Mouse (Mus musculus): Measurements from ENCODE around the gene Rbms2.
A peak's percentile ranks its signal among the peaks of the same experiment; 100 is the strongest.
"Not testable (repeated sequence)": the region's sequence is repeated elsewhere in the genome, so short reads cannot be mapped to it uniquely, and the experiment has no call there.

Rbms2 gene

DNA sequence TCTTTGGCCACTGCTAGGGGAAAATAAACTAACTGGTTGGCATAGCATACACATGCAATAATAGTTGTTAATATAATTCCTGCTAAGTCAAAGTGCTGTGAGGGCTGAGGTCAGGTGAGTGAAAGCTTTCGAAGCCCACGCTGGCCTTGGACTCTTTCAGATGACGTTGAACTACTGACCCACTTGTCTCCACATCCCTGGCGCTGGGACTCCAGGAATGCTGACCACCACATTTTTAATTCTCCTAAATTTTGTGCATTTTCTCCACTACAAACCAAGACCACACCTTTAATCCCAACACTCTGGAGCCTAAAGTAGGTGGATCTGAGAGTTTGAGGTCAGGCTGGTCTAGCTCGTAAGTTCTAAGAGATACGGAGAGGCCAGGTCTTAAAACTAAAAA is 13.0 kb upstream of the Rbms2 start:
- no peak for DNase-seq (ENCODE audit: extremely low read depth, low read depth, low spot score)

- not testable (repeated sequence) for DNase-seq (ENCODE audit: extremely low read depth, low read depth, low spot score)
Observed at GRCm38 (mm10) chr10:128192030-128192766, 12.1 kb upstream of the Rbms2 start.

DNA sequence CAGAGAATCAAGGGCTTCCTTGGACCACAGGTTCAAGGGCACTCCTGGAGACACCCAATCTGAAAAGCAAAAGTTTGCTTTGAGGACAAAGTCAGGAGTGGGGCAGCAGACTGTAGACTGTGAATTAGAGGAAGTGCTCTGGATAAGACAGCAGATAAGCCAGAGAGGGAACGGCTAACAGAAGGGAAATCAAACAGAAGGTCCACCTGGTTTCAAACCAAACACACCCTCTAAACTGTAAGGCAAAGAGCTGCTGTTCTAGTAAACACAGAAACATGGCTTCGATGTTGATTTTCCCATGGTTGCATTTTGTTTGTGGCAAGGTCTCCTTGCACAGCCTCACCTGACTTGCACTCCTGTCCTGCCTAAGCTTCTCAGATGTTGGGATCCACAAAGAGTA is 11.4 kb upstream of the Rbms2 start:
- no peak for DNase-seq (ENCODE audit: extremely low read depth, low read depth, low spot score)

DNA sequence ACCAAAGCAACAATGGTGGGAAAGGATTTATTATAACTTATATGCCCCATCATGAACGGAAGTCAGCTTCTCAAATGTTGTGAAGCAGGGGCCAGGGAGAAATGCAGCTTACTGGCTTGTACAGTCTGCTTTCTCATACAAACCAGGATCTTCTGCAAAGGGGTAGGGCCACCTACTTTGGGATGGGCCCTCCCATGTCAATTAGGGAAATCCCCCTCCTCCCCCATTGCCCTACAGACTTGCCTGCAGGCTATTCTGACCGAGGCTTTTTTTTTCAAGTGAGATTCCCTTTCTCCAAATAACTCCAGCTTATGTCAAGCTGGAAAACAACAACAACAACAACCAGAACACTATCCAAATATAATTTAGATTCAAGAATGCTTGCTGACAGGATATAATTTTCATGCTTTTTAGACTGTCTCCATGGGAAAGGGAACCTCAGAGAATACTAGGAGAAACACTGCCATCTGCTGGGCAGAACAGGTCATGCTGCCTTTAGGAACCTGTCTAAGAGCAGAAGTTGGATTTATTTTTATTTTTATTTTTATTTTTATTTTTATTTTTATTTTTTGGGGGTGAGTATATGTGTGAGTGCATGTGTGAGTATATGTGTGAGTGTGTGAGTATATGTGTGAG is 8.3 kb upstream of the Rbms2 start:
- DNase-seq (ENCODE audit: extremely low read depth, low read depth, low spot score), result no peak

- no peak for DNase-seq (ENCODE audit: extremely low read depth, low read depth, low spot score)
Observed at GRCm38 (mm10) chr10:128187181-128187605, 7.1 kb upstream of the Rbms2 start.

DNA sequence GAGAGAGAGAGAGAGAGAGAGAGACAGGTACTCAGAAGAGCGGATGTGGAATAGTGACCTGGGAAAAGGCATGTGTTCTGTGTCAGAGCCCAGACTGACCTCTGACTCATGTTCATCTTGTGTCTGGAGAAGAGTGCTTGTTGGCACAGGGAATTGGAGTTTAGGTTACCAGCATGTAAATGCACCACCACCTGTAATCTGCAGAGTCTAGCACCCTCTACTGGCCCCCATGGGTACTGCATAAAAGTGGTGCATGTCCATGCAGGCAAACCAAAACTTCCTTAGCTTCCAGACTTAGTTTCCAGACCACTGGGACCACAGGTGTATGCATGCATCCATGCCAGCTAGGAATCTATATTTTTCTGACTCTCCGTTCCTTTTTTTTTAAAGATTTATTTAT is 5.9 kb upstream of the Rbms2 start:
- DNase-seq (ENCODE audit: extremely low read depth, low read depth, low spot score), result no peak

- no peak for DNase-seq (ENCODE audit: extremely low read depth, low read depth, low spot score)
Observed at GRCm38 (mm10) chr10:128185277-128185940, 5.3 kb upstream of the Rbms2 start.

GRCm38 (mm10) chr10:128184296-128184695 is 4.2 kb upstream of the Rbms2 start:
- DNase-seq (ENCODE audit: extremely low read depth, low read depth, low spot score), result no peak

DNA sequence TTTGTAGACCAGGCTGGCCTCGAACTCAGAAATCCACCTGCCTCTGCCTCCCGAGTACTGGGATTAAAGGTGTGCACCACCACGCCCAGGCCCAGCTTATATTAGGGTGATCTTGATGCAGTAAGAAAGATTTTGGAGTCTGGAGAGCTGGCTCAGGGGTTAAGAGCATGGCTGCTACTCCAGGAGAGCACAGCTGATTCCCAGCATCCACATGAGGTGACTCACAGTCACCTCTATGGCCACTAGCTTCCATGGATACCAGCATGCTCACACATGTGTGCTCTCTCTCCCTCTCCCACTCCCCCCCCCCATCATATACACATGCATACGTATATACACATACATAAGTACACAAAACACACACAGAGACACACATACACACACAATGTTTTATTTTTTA is 2.8 kb downstream of the Rbms2 start:
- DNase-seq (ENCODE audit: extremely low read depth, low read depth, low spot score), result no peak

GRCm38 (mm10) chr10:128175996-128176755 is 3.9 kb downstream of the Rbms2 start:
- DNase-seq (ENCODE audit: extremely low read depth, low read depth, low spot score), result no peak

DNA sequence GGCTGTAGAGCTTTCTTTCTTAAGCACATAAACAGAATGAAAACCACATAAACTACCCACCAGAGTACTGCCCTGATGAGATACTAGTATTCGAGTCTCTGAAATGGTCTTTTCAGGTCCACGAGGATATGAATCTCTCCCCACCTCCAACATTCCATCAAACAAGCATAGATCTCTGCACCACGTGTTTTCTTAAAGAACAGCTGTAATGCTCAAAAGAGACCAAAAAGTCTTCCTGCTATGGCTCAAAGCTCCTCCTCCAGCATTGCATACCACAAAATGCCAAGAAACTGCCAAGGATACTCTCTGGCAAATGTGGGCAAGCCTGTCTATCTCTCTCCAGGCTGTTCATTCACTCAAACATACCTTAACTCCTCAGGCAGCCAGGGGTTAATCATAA is 4.8 kb downstream of the Rbms2 start:
- DNase-seq (ENCODE audit: extremely low read depth, low read depth, low spot score), result no peak

DNA sequence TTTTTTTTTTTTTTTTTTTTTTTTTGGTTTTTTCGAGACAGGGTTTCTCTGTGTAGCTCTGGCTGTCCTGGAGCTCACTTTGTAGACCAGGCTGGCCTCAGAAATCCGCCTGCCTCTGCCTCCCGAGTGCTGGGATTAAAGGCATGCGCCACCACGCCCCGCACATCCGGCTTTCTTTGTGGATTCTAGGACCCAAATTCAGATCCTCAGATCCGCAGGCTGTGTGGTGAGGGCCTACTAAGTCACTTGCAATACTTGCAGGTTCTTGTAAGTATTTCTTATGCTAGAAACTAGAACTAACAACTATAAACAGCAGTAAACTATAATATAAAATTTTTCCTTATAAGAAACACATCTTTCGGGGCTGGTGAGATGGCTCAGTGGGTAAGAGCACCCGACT is 8.7 kb downstream of the Rbms2 start:
- not testable (repeated sequence) for DNase-seq (ENCODE audit: extremely low read depth, low read depth, low spot score)

- no peak for DNase-seq (ENCODE audit: extremely low read depth, low read depth, low spot score)
Observed at GRCm38 (mm10) chr10:128167091-128167490, 13.0 kb downstream of the Rbms2 start.

- DNase-seq (ENCODE audit: extremely low read depth, low read depth, low spot score), result not testable (repeated sequence)
Observed at GRCm38 (mm10) chr10:128165726-128166125, 14.4 kb downstream of the Rbms2 start.

DNA sequence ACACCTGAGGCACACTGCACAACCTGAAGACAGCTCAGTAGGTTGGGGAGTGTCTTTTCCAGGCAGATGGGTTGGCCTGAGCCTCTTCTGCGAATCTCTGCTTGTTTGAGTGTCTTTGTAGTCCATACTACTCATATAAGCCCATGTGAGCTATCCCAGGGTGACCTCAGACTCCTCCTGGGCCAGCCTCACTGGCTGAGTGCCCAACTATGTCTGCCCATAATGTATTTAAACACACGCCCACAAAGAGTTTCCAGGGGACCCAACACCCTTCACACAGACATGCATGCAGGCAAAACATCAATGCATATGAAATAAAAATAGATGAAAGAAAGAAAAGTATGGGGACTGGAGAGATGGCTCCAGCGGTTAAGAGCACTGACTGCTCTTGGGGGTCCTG is 26.1 kb downstream of the Rbms2 start:
- DNase-seq (ENCODE audit: extremely low read depth, low read depth, low spot score), result no peak

DNA sequence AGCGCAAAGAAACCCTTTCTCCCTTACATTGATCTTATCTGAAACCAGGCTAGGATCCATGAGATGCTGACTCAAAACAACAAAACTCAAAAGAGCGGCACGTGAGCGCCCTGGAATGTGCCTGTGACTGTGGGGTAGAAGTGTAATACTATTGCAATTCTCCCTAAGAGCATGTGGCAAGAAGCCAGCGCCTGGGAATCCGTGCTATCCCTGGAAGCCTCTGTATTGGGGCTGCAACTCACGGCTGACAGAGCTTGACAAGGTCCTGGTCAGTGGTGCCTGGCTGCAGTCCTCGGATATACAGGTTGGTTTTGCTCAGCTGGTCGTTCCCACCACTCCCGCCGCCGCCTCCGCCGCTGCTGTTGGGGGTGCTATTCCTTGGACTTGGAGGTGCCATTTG is 29.2 kb downstream of the Rbms2 start:
- peak; percentile 28 for DNase-seq (ENCODE audit: extremely low read depth, low read depth, low spot score)

- no peak for DNase-seq (ENCODE audit: extremely low read depth, low read depth, low spot score)
Observed at GRCm38 (mm10) chr10:128149592-128149991, 30.5 kb downstream of the Rbms2 start.

DNA sequence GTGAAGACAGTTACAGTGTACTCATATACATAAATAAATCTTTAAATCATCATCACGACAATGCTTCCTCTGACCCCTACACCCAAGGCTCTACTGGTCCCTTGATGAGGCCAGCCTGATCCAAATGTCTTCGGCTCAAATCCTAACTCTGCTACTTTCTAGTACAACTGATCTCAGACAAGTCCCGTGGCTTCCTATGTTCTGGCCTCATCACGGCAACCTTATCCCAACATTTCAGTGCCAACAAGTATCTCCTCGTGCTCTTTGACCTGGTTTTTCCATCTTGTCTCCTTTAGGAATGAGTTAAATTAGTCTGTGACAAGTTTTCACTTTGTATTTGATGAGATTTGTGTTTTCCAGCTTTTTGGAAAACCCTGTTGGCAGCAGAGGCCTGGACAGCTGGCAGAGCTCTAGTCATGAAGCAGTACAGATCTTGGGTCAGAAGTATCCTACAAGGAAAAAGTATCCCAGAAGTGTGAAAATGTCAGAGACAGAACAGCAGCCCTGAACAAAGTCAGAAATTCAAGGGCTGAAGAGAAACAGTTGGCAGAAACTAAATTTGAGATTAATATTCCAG is 31.2 kb downstream of the Rbms2 start:
- no peak for DNase-seq (ENCODE audit: extremely low read depth, low read depth, low spot score)

DNA sequence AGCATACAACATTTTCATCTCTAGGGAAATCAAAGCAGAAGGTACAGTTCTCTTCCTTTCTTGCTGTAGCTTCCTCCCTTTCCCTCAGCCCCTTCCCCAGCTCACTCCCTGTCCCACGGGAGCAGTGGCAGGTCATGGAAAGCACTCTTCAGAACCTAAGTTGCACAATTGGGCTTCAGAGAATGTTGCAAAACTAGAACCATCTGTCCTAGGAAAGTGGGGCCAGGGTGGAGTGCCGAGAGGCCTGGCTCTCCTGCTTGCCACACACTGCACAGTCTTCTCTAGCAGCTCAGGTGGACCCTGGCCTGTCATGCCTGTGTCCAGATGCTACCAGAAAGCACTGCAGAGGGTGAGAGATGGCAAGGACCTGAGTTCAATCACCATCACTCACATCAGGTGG is 35.1 kb downstream of the Rbms2 start:
- DNase-seq (ENCODE audit: extremely low read depth, low read depth, low spot score), result peak; percentile 31

- DNase-seq (ENCODE audit: extremely low read depth, low read depth, low spot score), result no peak
Observed at GRCm38 (mm10) chr10:128143659-128144058, 36.4 kb downstream of the Rbms2 start.

DNA sequence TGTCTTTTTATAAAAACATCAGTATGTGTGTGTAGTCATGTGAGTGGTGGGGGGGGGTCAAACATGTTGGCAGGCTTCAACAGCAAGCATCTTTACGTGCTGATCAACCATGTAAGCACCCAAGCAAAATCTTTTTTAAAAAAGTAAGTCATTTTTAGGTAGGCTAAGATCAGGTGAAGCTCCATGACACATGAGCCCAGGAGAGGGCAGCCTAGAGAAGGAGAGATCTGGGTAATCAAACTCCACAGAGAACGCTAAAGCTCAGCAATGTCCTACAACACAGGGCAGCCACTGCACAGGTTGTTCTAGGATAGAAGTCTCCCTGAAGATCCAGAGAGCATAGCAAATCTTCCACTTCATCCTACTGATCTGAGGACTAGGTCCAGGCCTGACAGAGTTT is 37.9 kb downstream of the Rbms2 start:
- no peak for DNase-seq (ENCODE audit: extremely low read depth, low read depth, low spot score)
